Mouse (Mus musculus) urinary bladder, postnatal 10 days (tissue): ENCODE measurements at regions not wholly inside any gene's neighbourhood (a gene's known extent, or its start where the extent isn't known, plus 50 kb on each side); places are given as distances from the start of the nearest gene placed in this dataset.
"Not testable (repeated sequence)": the region's sequence is repeated elsewhere in the genome, so short reads cannot be mapped to it uniquely, and the experiment has no call there.

Experiments used
- DNase-seq: peaks from one replicate; pipeline ENCODE4 v3.0.0; 2022; ENCODE audit warnings: low spot score

DNA sequence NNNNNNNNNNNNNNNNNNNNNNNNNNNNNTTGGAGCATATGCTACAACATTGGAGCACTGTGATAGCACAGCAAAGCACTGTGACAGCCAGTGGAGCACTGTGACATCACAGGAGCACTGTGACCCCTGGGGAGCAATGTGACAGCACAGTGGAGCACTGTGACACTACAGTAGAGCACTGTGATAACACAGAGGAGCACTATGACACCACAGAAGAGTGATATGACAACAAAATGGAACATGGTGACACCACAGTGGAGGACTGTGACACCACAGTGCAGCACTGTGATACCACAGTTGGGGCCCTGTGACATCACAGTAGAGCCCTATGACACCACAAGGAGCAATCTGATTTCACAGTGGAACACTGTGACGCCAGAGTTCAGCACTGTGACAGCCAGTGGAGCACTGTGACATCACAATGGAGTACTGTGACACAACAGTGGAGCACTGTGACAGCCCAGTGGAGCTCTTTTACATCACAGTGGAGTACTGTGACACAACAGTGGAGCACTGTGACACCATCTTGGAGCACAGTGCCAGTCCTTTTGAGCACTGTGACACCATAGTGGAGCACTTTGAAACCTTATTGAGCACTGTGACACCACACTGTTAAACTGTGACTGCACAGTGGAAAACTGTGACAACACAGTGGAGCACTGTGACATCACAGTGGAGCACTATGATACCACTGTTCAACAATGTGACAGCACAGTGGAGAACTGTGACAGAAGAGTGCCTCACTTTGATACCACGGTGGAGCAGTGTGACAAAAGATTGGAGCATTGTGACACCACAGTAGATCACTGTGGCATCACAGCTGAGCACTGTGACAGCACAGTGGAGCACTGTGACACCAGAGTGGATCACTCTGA, 116.9 kb upstream of the Vmn1r2 start:
- DNase-seq: no peak

DNA sequence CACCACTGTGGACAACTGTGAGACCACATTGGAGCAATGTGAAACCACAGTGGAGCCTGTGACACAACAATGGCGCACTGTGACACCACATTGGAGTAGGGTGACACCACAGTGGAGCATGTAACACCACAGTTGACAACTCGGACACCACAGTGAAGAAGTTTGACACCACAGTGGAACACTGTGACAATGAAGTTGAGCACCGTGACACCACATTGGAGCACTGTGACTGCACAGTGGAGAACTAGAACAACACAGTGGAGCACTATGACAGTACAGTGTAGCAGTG, 116.3 kb upstream of the Vmn1r2 start:
- no peak for DNase-seq

DNA sequence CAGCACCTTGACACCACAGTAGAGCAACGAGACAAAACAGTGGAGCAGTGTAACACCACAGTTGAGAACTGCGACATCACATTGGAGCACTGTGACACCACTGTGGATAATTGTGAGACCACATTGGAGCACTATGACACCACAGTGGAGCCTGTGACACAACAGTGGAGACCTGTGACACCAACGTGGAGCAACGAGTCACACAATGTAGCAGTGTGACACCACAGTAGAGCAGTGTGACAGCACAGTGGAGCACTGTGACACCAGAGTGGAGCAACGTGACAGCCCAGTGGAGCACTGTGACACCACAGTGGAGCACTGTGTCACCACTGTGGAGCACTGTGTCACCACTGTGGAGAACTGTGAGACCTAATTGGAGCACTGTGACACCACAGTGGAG, 115.9 kb upstream of the Vmn1r2 start:
- no peak for DNase-seq

DNA sequence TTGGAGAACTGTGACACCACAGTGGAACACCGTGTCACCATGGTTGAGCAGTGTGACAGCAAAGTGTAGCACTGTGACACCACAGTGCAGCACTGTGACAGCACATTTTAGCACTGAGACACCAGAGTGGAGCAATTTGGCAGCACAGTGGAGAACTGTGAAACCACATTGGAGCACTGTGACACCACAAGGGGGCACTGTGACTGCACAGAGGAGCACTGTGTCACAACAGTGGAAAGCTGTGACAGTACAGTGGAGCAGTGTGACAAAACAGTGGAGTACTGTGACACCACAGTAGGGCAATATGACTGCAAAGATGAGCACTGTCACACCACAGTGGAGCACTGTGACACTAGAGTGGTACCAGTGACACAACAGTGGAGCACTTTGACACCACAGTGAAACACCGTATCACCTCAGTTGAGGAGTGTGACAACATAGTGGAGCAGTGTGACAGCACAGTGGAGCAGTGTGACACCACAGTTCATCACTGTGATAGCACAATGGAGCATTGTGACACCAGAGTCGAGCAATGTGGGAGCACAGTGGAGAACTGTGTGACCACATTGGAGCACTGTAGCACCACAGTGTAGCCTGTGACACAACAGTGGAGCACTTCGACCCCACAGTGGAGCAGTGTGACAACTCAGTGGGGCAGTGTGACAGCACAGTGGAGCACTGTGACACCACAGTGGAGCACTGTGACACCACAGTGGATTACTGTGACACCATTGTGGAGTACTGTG, 114.6 kb upstream of the Vmn1r2 start:
- peak; percentile 7 for DNase-seq

DNA sequence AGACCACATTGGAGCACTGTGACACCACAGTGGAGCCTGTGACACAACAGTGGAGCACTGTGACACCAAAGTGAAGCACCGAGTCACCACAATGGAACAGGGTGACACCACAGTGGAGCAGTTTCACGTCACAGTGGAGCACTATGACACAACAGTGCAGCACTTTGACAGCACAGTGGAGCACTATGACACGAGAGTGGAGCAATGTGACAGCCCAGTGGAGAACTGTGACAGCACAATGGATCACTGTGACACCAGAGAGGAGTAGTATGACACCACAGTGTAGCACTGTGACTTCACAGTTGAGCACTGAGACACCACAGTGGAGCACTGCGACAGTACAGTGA, 114.1 kb upstream of the Vmn1r2 start:
- DNase-seq: peak; percentile 7

DNA sequence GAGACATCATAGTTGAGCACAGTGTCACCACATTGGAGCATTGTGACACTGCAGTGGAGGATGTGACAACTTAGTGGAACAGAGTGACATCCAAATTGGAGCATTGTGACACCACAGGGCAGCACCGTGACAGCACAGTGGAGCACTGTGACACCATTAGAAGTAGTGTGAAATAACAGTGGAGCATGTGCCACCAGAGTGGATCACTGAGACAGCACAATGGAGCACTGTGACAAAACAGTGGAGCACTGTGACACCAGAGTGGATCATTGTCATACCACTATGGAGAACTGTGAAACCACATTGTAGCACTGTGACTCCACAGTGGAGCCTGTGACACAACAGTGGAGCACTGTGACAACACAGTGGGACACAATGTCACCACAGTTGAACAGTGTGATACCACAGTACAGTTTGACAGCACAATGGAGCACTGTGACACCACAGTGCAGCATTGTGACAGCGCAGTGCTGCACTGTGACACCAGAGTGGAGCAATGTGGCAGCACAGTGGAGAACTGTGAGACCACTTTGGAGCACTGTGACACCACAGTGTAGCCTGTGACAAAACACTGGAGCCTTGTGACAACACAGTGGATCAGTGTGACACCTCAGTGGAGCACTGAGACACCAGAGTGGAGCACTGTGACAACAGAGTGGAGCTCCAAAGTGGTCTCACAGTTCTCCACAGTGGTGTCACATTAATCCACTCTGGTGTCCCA, 113.5 kb upstream of the Vmn1r2 start:
- DNase-seq: no peak

DNA sequence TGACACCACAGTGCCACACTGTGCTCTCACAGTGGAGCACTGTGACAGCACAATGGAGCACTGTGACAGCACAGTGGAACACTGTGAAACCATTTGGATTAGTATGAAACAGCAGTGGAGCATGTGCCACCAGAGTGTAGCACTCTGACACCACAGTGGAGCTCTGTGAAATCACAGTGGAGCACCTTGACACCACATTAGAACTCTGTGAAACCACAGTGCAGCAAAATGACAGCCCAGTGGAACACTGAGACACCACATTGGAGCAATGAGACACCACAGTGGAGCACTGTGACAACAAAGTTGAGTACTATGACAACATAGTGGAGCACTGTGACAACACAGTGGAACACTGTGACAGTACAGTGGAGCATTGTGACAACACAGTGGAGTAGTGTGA, 112.2 kb upstream of the Vmn1r2 start:
- no peak for DNase-seq

DNA sequence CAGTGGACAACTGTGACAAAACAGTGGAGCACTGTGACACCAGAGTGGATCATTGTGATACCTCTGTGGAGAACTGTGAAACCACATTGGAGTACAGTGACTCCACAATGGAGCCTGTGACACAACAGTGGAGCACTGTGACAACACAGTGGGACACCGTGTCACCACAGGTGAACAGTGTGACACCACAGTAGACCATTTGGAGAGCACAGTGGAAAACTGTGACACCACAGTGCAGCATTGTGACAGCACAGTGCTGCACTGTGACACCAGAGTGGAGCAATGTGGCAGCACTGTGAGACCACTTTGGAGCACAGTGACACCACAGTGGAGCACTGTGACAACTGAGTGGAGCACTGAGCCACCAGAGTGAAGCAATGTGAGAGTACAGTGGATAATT, 111.7 kb upstream of the Vmn1r2 start:
- peak; percentile 7 for DNase-seq

DNA sequence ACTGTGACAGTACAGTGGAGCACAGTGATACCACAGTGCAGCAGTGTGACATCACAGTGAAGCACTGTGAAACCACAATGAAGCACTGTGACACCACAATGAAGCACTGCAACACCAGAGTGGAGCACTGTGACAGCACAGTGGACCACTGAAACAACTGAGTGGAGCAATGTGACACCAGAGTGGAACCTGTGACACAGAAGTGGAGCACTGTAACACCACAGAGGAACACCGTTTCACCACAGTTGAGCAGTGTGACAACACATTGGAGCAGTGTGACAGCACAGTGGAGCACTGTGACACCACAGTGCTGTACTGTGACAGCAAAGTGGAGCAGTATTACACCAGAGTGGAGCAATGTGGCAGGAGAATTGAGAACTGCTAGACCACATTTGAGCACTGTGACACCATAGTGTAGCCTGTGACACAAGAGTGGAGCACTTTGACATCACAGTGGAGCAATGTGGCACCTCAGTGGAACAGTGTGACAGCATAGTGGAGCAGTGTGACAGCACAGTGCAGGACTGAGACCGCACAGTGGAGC, 107.5 kb upstream of the Vmn1r2 start:
- DNase-seq: peak; percentile 6

DNA sequence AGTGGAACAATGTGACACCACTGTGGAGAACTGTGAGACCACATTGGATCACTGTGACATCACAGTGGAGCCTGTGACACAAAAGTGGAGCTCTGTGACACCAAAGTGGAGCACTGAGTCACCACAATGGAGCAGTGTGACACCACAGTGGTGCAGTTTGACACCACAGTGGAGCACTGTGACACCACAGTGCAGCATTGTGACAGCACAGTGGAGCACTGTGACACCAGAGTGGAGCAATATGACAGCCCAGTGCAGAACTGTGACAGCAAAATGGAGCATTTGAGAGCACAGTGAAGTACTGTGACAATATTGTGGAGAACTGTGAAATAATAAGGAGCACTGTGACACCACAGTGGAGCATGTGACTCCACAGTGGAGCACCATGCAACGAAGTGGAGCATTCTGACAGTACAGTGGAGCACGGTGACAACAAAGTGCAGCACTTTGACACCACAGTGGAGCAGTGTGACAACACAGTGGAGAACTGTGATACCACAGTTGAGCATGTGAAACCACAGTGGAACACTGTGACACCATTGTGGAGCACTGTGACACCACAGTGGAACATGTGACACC, 105.0 kb upstream of the Vmn1r2 start:
- peak; percentile 8 for DNase-seq

DNA sequence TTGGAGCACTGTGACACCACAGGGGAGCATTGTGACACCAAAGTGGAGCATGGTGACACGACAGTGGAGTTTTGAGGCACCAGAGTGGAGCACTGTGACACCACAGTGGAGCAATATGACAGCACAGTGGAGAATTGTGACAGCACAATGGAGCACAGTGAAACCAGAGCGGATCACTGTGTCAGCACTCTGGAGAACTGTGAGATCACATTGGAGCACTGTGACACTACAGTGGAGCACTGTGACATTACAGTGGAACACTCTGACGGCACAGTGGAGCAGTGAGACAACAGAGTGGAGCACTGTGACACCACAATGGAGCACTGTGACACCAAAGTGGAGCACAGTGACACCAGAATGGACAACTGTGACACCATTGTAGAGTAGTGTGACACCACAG, 103.2 kb upstream of the Vmn1r2 start:
- DNase-seq: no peak

DNA sequence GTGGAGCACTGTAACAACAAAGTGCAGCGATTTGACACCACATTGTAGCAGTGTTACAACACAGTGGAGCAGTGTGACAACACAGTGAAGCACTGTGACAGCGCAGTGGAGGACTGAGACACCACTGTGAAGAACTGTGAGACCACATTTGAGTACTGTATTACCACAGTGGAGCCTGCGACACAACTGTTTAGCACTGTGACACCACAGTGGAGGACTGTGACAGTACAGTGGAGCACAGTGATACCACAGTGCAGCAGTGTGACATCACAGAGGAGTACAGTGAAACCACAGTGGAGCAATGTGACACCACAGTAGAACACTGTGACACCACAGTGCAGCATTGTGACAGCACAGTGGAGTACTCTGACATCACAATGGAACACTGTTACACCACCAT, 102.5 kb upstream of the Vmn1r2 start:
- DNase-seq: peak; percentile 5

DNA sequence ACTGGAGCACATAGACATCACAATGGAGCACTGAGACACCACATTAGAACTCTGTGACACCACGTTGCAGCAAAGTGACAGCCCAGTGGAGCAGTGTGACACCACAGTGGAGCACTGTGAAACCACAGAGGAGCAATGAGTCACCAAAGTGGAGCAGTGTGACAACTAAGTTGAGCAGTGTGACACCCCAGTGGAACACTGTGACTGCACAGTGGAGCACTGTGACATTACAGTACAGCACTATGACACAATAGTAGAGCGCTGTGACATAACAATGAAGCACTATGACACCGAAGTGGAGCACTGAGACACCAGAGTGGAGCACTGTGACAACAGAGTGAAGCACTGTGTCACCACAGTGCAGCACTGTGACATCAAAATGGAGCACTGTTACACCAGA, 101.8 kb upstream of the Vmn1r2 start:
- DNase-seq: not testable (repeated sequence)

DNA sequence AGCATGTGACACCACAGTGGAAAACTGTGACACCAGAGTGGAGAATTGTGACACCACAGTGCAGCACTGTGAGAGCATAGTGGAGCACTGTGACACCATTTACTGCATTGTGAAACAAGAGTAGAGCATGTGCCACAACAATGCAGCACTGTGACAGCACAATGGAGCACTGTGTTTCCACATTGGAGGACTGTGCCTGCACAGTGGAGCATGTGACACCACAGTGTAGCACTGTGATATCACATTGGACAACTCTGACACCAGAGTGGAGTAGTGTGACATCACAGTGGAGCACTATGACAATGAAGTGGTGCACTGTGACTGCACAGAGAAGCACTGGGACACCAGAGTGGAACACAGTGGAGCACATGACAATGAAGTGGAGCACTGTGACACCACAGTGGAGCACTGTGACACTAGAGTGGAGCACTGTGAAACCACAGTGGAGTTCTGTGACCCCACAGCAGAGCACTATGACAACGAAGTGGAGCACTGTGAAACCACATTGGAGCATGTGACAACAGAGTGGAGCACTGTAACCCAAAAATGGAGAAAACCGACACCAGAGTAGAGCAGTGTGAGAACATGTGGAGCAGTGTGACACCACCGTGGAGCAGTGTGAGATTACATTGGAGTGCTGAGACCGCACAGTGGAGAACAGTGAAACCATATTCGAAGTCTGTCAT, 100.9 kb upstream of the Vmn1r2 start:
- peak; percentile 6 for DNase-seq

DNA sequence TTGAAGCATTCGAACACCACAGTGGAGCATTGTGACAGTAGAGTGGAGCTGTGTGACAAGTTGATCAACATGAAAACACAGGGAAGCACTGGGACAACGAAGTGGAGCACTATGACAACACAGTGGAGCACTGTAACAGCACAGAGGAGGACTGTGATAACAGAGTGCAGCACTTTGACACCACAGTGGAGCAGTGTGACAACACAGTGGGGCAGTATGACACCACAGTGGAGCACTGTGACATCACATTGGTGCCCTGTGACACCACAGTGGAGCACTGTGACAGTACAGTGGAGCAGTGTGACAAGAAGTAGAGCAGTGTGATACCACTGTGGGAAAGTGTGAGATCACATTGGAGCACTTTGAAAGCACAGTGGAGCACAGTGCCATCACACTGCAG, 99.9 kb upstream of the Vmn1r2 start:
- DNase-seq: peak; percentile 8

DNA sequence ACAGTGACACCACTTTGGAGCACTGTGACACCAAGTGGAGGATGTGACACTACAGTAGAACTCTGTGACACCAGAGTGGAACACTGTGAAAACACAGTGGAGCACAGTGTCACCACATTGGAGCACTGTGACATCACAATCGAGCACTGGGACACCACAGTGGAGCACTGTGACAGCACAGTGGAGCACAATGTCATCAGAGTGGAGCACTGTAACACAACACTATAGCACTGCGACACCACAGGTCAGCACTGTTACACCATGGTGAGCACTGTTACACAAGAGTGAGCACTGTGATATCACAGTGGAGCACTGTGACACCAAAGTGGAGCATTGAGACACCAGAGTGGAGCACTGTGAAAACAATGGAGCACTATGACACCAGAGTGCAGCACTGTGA, 99.5 kb upstream of the Vmn1r2 start:
- peak; percentile 23 for DNase-seq

DNA sequence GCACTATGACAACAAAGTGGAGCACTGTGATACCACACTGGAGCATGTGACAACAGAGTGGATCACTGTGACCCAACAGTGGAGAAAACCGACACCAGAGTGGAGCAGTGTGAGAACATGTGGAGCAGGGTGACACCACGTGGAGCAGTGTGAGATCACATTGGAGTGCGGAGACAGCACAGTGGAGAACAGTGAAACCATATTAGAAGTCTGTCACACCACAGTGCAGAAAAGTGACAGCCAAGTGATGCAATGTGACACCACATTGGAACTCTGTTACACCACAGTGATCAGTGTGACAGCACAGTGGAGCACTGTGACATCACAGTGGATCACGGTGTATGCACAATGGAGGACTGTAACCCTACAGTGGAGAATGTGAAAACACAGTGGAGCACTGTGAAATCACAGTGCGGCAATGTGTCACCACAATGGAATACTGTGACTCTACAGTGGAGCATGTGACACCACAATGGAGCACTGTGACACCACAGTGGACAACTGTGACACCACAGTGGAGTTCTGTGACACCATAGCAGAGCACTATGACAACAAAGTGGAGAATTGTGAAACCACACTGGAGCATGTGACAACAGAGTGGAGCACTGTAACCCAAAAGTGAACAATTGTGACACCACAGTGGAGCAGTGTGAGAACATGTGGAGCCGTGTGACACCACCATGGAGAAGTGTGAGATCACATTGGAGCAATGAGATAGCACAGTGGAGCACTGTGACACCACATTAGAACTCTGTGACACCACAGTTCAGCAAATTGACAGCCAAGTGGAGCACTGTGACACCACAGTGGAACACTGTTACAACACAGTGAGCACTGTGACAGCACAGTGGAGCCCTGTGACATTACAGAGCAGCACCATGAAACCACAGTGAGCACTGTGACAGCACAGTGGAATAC, 98.6 kb upstream of the Vmn1r2 start:
- peak; percentile 8 for DNase-seq

DNA sequence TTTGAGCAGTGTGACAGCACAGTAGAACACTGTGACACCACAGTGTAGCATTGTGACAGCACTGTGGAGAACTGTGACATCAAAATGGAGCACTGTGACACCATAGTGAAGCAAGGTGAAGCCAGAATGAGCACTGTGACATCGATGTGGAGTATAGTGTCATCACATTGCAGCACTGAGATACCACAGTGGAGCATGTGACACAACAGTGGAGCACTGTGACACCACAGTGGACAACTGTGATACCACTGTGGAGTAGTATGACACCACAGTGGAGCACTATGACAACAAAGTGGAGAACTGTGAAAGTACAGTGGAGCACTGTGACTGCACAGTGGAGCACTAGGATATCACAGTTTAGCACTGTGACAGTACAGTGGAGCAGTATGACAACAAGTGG, 97.8 kb upstream of the Vmn1r2 start:
- peak; percentile 9 for DNase-seq

DNA sequence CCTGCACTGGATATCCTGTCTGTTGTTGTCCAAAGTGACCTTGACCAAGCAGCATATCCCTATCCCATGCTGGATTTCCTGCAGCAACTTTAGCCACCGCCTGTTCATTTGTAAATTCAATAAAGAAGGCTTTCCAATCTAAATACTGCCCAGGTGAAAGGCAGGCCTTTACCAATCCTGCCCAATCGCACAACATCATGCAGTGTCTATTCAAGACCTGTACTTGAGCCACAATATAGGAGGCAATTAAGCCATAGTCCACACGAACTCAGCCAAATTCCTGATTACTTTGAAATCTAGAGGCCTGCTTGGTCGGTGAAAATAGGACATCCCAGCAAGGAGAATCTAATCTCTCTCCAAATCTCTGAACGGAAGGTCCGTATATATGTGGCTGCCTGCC, 95.8 kb upstream of the Vmn1r2 start:
- DNase-seq: not testable (repeated sequence)

DNA sequence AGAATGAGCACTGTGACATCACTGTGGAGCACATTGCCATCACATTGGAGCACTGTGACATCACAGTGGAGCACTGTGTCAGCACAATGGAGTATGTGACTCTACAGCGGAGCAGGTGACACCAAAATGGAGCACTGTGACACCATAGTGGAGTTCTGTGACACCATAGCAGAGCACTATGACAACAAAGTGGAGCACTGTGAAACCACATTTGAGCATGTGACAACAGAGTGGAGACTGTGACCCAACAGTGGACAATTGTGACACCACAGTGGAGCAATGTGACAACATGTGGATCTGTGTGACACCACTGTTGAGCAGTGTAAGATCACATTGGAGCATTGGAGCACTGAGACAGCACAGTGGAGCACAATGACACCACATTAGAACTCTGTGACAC, 87.2 kb upstream of the Vmn1r2 start:
- no peak for DNase-seq
